Mouse (Mus musculus): ENCODE measurements at regions not wholly inside any gene's neighbourhood (a gene's known extent, or its start where the extent isn't known, plus 50 kb on each side); places are given as distances from the start of the nearest gene placed in this dataset.

- no peak overlapping the region for H3K4me3 ChIP-seq
- 81% methylated on average over 3 of the region's 3 CpGs for WGBS
- H3K4me1 ChIP-seq, result no peaks in the 10 kb centered on the region
- H3K9me3 ChIP-seq, result no peaks in the 10 kb centered on the region
- no peak for DNase-seq (ENCODE audit: low spot score)
- no peak overlapping the region for H3K27ac ChIP-seq (replicated peaks)
- H3K27me3 ChIP-seq (replicated peaks; ENCODE audit: low read depth, poor library complexity, severe bottlenecking), result no peaks in the 10 kb centered on the region
- H3K36me3 ChIP-seq (replicated peaks), result no peaks in the 10 kb centered on the region
These were observed 460.9 kb downstream of the Nsun3 start for GRCm38 (mm10) chr16:62325534-62326244.

DNA sequence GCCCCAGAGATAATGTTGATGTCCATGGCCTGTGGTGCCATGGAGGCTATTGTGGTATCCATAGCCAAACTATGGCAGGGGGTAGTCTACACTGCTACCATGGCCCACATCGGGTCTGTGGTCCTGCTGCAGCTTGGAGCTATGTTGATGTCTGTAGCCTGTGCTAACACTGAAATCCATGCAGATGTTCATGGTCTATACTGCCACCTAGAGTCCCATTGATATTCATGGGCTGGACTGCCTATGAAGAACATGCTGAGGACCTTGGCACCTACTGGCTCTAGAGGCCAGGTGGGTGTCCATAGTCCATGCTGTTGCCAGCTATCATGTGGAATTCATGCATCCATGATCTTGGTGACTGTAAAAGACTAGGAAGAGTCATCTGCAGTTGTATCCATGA lies 463.8 kb downstream of the Nsun3 start:
- Histone ChIP-seq H3K27ac (replicated peaks) (no peak overlapping the region), H3K9me3 (no peaks in the 10 kb centered on the region), H3K4me3 (no peak overlapping the region), H3K27me3 (replicated peaks; ENCODE audit: low read depth, poor library complexity, severe bottlenecking) (no peaks in the 10 kb centered on the region), H3K4me1 (no peaks in the 10 kb centered on the region), H3K36me3 (replicated peaks) (no peaks in the 10 kb centered on the region)
- DNase-seq (ENCODE audit: low spot score), result no peak
- WGBS, result 76% methylated on average over 1 of the region's 1 CpGs

DNA sequence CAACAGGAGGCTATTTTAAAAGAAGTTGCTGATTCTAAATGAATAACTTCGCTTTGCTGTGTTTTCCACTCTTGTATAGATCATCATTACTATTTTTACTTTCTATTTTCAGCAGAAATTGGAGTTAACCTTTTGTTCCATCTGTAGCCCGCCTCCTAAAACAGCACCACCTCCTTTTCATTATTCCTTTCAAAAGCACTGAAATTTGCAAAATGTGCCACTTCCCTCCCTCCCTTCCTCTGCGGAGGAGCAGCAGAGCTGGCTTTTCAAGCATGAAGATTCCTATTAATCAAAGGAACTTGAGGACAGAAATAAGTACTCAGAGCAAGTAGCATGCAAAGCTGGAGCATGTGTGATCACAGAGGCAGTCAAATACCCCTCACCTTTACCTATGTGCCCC lies 497.7 kb downstream of the Nsun3 start:
- H3K4me3 ChIP-seq, result no peak overlapping the region
- no peaks in the 10 kb centered on the region for H3K36me3 ChIP-seq (replicated peaks)
- no peak overlapping the region for H3K27ac ChIP-seq (replicated peaks)
- 66% methylated on average over 3 of the region's 3 CpGs for WGBS
- H3K9me3 ChIP-seq, result no peaks in the 10 kb centered on the region
- no peaks in the 10 kb centered on the region for H3K4me1 ChIP-seq
- H3K27me3 ChIP-seq (replicated peaks; ENCODE audit: low read depth, poor library complexity, severe bottlenecking), result no peaks in the 10 kb centered on the region
- DNase-seq (ENCODE audit: low spot score), result no peak
